Mouse (Mus musculus) T-helper 2 cell (primary cell): ENCODE results near the gene Tnfrsf26.
"Not testable (repeated sequence)": the region's sequence is repeated elsewhere in the genome, so short reads cannot be mapped to it uniquely, and the experiment has no call there.

ENCODE experiments used
- in situ Hi-C: fragments of 300-600 bp; cut with MboI, MseI; formaldehyde crosslinking; loops from one replicate; pipeline ENCODE4 v1.15.1; 2025; ENCODE audit warnings: high pct_unique_total_duplicates

Gene Tnfrsf26

DNA sequence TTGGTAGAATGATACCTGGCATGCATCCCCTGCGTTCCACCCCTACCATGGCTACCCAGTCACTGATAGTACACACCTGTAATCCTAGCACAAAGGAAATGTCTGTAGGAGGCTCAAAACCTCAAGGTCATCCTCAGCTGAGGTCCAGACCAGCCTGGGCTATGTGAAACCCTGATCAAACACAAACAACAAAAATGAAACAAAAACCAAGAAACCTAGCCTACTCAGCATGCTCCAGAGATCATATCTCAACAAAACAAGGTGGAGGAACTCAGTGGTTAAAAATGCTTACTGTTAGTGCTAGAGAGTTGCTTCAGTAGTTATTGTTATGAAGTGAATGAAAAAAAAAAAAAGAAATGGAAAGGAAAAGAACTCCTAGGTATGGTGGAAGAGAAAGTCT is at the start of gene Tnfrsf26:
TSS of gene Tnfrsf26 (minus strand) at position 183 of the 400 bp plus-strand sequence.
- in situ Hi-C loops, result loop anchor here (10.0 kb wide), 1 partner anchor 1514 kb away; no protein-coding TSS in a partner anchor

DNA sequence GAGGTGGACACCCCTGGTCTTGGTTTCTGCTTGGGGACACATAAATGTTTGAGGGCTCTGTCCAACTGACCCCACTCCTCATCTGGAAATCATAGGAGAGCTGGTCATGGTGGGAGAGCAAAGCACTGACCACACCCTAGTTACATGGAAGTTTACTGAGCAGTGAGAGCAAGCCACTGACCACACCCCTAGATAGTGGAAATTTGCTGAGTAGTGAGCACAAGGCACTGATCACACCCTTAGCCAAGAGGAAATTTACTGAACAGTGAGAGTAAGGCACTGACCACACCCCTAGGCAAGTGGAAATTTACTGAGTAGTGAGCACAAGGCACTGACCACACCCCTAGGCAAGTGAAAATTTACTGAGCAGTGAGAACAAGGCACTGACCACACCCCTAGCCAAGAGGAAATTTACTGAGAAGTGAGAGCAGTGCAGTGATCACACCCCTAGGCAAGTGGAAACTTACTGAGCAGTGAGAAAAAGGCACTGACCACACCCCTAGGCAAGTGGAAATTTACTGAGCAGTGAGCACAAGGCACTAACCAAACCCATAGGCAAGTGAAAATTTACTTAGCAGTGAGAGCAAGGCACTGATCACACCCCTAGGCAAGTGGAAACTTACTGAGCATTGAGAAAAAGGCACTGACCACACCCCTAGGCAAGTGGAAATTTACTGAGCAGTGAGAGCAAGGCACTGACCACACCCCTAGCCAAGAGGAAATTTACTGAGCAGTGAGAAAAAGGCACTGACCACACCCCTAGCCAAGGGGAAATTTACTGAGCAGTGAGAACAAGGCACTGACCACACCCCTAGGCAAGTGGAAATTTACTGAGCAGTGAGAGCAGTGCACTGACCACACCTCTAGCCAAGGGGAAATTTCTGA is 38.1 kb upstream of the Tnfrsf26 start:
- in situ Hi-C loops, result no loop called here

DNA sequence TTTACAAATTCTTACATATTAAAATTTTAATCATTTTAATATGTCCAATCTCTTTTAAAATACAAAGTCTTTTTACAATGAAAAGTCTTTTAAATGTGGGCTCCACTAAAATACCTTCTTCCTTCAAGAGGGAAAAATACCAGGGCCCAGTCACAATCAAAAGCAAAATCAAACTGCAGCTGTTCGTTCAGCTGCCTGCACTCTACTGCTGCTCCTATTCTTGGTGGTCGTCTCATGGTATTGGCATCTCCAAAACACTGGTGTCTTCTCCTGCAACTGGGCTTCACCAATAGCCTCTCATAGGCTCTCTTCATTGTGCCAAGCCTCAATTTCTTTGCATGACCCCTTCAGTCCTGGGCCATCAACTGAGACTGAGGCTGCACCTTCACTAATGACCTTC is 34.9 kb upstream of the Tnfrsf26 start:
- in situ Hi-C loops, result no loop called here

DNA sequence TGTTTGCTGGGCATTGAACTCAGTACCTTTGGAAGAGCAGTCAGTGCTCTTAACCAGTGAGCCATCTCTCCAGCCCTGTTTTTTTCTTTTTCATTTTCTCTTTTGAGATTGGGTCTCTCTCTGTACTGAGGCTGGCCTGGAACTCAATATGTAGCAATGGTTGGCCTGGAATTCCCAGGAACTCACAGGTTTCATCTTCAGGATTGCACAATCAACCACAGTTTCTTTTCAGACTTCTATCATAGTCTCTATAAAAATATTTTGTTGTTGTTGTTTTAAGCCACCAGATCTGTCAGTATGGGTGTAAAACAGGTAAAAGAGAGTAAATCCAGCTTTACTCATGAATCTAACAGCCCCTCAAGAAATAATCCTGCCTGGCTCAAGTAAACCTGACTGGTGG is 32.3 kb upstream of the Tnfrsf26 start:
- in situ Hi-C loops, result no loop called here

- in situ Hi-C loops, result not testable (repeated sequence)
Measured at GRCm38 (mm10) chr7:143649769-143650346, 21.3 kb upstream of the Tnfrsf26 start.

DNA sequence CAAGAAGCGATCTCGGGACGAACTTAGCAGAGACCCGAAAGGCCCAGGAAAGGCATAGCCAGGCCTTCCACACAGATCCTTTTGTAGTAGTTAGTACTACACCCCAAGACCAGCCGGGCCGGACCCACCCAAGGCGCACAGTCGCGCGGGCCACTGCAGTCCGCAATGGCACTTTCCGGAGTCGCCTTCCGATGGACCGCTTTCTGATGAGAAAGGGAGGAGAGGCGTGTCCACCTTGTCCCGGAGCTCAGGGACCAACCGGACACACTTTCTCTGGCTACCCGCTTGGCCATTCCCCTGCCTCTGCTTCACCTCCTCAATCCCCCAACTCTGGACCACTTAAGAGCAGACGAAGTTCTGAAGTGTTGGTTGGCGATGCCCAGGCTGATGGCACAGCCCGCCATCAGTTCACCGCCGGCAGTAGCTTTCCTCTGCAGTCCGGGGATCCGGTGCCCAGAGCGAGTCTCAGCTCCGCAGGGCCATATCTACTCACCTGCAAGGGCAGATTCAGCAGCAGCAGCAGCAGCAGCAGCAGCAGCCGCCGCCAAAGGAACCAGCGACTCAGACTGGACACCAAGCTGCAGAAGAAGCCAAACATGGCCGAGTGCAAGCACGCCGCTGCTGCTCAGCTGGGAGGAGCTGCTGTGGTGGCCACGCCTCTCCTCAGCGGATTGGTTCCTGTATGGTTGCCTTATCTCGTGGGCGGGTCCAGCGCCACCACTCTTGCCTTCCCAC is 20.7 kb upstream of the Tnfrsf26 start, which contains the start of gene Tnfrsf22:
TSS of gene Tnfrsf22 (minus strand) at position 628 of the 735 bp plus-strand sequence.
- in situ Hi-C loops, result no loop called here

DNA sequence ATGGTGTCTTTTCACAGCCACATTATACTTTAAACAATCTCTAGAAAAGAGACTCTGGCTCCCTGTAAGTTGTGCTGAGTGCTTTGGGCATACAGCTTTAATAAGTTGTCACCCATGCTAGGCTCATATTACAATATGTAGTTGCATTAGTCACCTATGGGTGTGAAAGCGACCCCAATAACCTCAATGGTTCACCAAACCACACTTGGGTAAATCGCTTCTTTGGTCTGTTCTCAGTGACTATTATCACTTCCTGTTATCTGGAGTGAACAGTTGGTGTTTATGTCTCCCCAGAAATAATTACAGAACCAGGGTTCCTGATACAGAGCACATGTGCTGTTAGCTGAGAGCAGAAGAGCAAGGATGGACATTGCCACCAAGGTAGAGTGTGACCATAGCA is 15.4 kb upstream of the Tnfrsf26 start:
- in situ Hi-C loops, result not testable (repeated sequence)

DNA sequence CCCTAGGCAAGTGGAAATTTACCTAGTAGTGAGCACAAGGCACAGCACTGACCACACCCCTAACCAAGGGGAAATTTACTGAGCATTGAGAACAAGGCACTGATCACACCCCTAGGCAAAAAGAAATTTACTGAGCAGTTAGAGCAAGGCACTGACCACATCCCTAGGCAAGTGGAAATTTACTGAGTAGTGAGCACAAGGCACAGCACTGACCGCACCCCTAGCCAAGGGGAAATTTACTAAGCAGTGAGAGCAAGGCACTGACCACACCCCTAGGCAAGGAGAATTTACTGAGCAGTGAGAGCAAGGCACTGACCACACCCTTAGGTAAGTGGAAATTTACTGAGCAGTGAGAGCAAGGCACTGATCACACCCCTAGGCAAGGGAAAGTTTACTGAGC is 8.2 kb upstream of the Tnfrsf26 start:
- in situ Hi-C loops, result no loop called here

- in situ Hi-C loops, result no loop called here
Measured at GRCm38 (mm10) chr7:143631503-143631902, 3.0 kb upstream of the Tnfrsf26 start.

- in situ Hi-C loops, result loop anchor here (10.0 kb wide), 1 partner anchor 1515 kb away; no protein-coding TSS in a partner anchor
Measured at GRCm38 (mm10) chr7:143629501-143629900, 979 bp upstream of the Tnfrsf26 start.

GRCm38 (mm10) chr7:143627555-143628286 is 801 bp downstream of the Tnfrsf26 start:
- in situ Hi-C loops, result loop anchor here (10.0 kb wide), 1 partner anchor 1513 kb away; no protein-coding TSS in a partner anchor

- in situ Hi-C loops, result loop anchor here (10.0 kb wide), 1 partner anchor 1511 kb away; no protein-coding TSS in a partner anchor
Measured at GRCm38 (mm10) chr7:143626178-143626577, 2.3 kb downstream of the Tnfrsf26 start.

DNA sequence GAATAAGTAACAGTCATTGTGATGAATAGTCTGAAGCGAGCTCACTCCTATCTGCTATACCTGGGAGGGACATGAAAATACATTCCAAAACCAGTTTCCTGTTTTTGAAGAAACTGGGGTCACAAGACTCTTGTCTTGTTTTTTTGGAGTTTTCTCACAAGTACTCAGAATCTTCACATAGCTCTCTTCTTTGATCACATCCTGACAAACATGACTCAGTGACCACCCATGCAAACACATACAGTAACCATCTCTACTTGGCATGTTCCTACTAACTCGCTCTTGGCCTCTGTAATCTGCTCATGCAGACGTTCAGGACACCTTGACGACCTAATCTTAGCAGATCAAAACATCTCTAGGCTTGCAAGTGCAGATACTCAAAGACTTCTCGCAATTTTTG is 3.4 kb downstream of the Tnfrsf26 start:
- in situ Hi-C loops, result loop anchor here (10.0 kb wide), 1 partner anchor 1510 kb away; no protein-coding TSS in a partner anchor

GRCm38 (mm10) chr7:143624561-143624960 is 4.0 kb downstream of the Tnfrsf26 start:
- in situ Hi-C loops, result loop anchor here (10.0 kb wide), 1 partner anchor 1510 kb away; no protein-coding TSS in a partner anchor

- in situ Hi-C loops, result loop anchor here (10.0 kb wide), 1 partner anchor 1506 kb away; no protein-coding TSS in a partner anchor
Measured at GRCm38 (mm10) chr7:143620951-143621350, 7.6 kb downstream of the Tnfrsf26 start.

DNA sequence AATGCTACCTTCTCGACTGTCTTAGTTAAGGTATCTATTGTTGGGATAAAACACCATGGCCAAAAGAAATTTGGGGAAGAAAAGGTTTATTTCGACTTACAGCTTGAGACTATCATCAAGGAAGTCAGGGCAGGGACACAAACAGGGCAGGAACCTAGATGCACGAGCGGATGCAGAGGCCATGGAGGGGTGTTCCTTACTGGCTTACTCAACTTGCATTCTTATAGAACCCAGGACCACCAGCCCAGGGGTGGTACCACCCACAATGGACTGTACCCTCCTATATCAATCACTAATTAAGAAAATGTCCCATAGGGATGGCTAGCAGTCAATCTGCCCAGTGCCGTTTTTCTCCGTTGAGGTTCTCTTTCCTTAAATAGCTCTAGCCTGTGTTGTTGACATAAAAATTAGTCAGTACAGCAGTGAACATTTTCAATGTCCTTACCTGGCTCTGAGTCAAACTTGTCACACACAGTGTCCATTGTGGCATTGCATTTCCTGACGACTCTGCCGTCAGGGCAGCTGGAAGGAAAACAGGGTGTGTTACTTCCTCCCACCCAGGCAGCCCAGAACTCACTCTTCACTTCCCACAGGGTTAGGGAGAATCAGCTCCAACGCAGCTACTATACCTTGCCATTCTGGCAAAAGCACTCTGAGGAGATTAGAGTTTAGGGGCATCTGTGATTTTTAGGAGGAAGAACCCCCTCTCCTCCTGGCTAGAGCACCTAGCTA is 14.0 kb downstream of the Tnfrsf26 start:
- in situ Hi-C loops, result loop anchor here (5.0 kb wide), 1 partner anchor 78 kb away; no protein-coding TSS in a partner anchor

- in situ Hi-C loops, result no loop called here
Measured at GRCm38 (mm10) chr7:143612215-143612614, 16.3 kb downstream of the Tnfrsf26 start.

GRCm38 (mm10) chr7:143605321-143605720 is 23.2 kb downstream of the Tnfrsf26 start:
- in situ Hi-C loops, result no loop called here

DNA sequence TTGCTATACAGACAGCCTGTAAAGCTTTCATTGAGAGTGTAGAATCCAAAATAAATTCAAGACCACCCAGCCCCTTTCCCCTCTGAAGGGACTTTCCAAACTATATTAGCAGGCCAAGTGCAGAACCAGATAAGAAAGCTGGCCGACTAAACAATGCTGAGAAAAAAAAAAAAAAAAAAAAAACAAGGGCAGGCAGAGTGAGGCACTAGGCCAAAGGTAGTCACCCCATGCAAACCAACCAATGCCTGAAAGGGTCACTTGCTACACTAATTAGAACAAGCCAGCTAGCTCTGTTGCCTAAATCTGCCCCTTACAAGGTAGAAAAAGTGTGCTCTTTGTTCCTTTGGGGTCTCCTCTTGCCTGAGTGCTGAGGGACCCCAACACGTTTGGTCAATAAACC is 23.6 kb downstream of the Tnfrsf26 start:
- in situ Hi-C loops, result no loop called here

DNA sequence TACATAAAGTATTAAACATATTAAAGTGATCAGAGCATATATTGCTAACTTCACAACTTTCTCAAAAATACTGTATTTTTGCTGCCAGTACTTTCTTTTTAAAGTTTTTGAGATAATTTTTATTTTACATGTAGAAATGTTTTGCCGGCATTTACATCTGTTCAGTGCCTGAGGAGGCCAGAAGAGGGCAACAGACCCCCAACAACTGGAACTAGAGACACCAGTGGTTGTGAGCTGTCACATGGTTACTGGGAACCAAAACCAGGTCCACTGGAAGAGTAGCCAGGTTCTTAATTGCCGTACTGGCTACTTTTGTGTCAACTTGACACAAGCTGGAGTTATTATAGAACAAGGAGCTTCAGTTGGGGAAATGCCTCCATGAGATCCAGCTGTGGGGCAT is 26.8 kb downstream of the Tnfrsf26 start:
- in situ Hi-C loops, result no loop called here
